Mouse (Mus musculus) brain, embryonic 18.5 days (tissue): ENCODE measurements around the gene Zbtb20.

Source experiments
- DNase-seq: peaks from one replicate; pipeline ENCODE4 v3.0.0-alpha.2; 2012; ENCODE audit warnings: low read depth, low spot score

Gene Zbtb20

GRCm38 (mm10) chr16:43561330-43561729 is 685.6 kb downstream of the Zbtb20 start:
- no peak for DNase-seq

GRCm38 (mm10) chr16:43561956-43562355 is 686.3 kb downstream of the Zbtb20 start:
- no peak for DNase-seq

- no peak for DNase-seq
Observed at GRCm38 (mm10) chr16:43565872-43566271, 690.2 kb downstream of the Zbtb20 start.

- DNase-seq: no peak
Observed at GRCm38 (mm10) chr16:43566511-43566910, 690.8 kb downstream of the Zbtb20 start.

GRCm38 (mm10) chr16:43571376-43572081 is 695.8 kb downstream of the Zbtb20 start:
- no peak for DNase-seq

GRCm38 (mm10) chr16:43572171-43572570 is 696.5 kb downstream of the Zbtb20 start:
- no peak for DNase-seq

GRCm38 (mm10) chr16:43572766-43573165 is 697.1 kb downstream of the Zbtb20 start:
- no peak for DNase-seq

GRCm38 (mm10) chr16:43573181-43573833 is 697.6 kb downstream of the Zbtb20 start:
- DNase-seq: no peak

GRCm38 (mm10) chr16:43574006-43574764 is 698.5 kb downstream of the Zbtb20 start:
- DNase-seq: peak; percentile 81

- DNase-seq: no peak
Observed at GRCm38 (mm10) chr16:43575066-43575465, 699.4 kb downstream of the Zbtb20 start.

- no peak for DNase-seq
Observed at GRCm38 (mm10) chr16:43575507-43575906, 699.8 kb downstream of the Zbtb20 start.

GRCm38 (mm10) chr16:43577399-43577798 is 701.7 kb downstream of the Zbtb20 start:
- no peak for DNase-seq

- no peak for DNase-seq
Observed at GRCm38 (mm10) chr16:43578351-43578750, 702.7 kb downstream of the Zbtb20 start.

- DNase-seq: no peak
Observed at GRCm38 (mm10) chr16:43579111-43579510, 703.4 kb downstream of the Zbtb20 start.

GRCm38 (mm10) chr16:43580321-43580822 is 704.7 kb downstream of the Zbtb20 start:
- DNase-seq: no peak

GRCm38 (mm10) chr16:43581551-43581950 is 705.9 kb downstream of the Zbtb20 start:
- no peak for DNase-seq

- DNase-seq: no peak
Observed at GRCm38 (mm10) chr16:43586859-43587429, 711.3 kb downstream of the Zbtb20 start.

GRCm38 (mm10) chr16:43590704-43591493 is 715.2 kb downstream of the Zbtb20 start:
- DNase-seq: no peak

GRCm38 (mm10) chr16:43592062-43592461 is 716.4 kb downstream of the Zbtb20 start:
- no peak for DNase-seq

GRCm38 (mm10) chr16:43592801-43593200 is 717.1 kb downstream of the Zbtb20 start:
- no peak for DNase-seq
